8 mouse cellular contexts compared by ENCODE assay signal in genomic region chr5:137747326-137747961, GRCm38 (mm10). TPM values are rescaled to one million over a fixed set of nuclear protein-coding genes. Genes with fewer than 3 reads are reported as not detected.
DNase-seq lines count a peak whose midpoint lies in the region; ATAC-seq and TF ChIP-seq lines count a peak whose summit lies in the region.

No protein-coding gene starts in this region.

- peak overlapping the region; percentile 77 for H3K9ac ChIP-seq in kidney, postnatal 0 days (ENCODE audit: low read depth, low read length)

- H3K36me3 ChIP-seq in testis, adult 2 months (ENCODE audit: control insufficient read depth, insufficient read depth, low read length) = no peaks in the 10 kb centered on the region
- peaks cover 25% of the 10 kb centered on the region for H3K36me3 ChIP-seq in heart, embryonic 10.5 days
- H3K36me3 ChIP-seq in kidney, postnatal 0 days (ENCODE audit: insufficient read depth, low read length) = peaks cover 10% of the 10 kb centered on the region

- H3K9me3 ChIP-seq in heart, embryonic 10.5 days = no peaks in the 10 kb centered on the region
- no peaks in the 10 kb centered on the region for H3K9me3 ChIP-seq in kidney, postnatal 0 days (replicated peaks; ENCODE audit: low read length)

- 4% methylated on average over 26 of the region's 26 CpGs for WGBS in heart, embryonic 10.5 days
- 2% methylated on average over 26 of the region's 26 CpGs for WGBS in kidney, postnatal 0 days

- ATAC-seq in kidney, postnatal 0 days (replicated peaks; ENCODE audit: low FRiP score, low read depth) = no peak

- no peak for DNase-seq in testis, postnatal 14 days (ENCODE audit: low spot score)
- peak; percentile 45 to 61 for DNase-seq in cerebellum, postnatal 36 days
- no peak for DNase-seq in heart, embryonic 10.5 days (ENCODE audit: low spot score)
- DNase-seq in kidney, postnatal 0 days (ENCODE audit: low spot score) = peak; percentile 14
- DNase-seq in lung, postnatal 4 days = peak; percentile 68 to 76
- DNase-seq in spleen, postnatal 4 days (ENCODE audit: low spot score in 2 of 2) = peak; percentile 69 to 84
- no peak for DNase-seq in frontal cortex, adult 2 months (ENCODE audit: extremely low spot score in 1 of 2, low spot score in 1 of 2)

- peak overlapping the region; percentile 80 for H3K4me3 ChIP-seq in testis, adult 2 months (ENCODE audit: control insufficient read depth, low read depth, low read length)
- H3K4me3 ChIP-seq in heart, embryonic 10.5 days = peak overlapping the region; percentile 85
- peak overlapping the region; percentile 64 for H3K4me3 ChIP-seq in kidney, postnatal 0 days (replicated peaks; ENCODE audit: low read depth, low read length)

- H3K27me3 ChIP-seq in testis, adult 2 months (ENCODE audit: control insufficient read depth, insufficient read depth, low read length) = no peaks in the 10 kb centered on the region
- no peaks in the 10 kb centered on the region for H3K27me3 ChIP-seq in heart, embryonic 10.5 days (ENCODE audit: insufficient read depth, poor library complexity, severe bottlenecking)
- H3K27me3 ChIP-seq in kidney, postnatal 0 days (ENCODE audit: insufficient read depth, low read length) = no peaks in the 10 kb centered on the region

- peaks cover 7% of the 10 kb centered on the region for H3K4me1 ChIP-seq in testis, adult 2 months (ENCODE audit: control insufficient read depth, insufficient read depth, low read length)
- peaks cover 48% of the 10 kb centered on the region for H3K4me1 ChIP-seq in heart, embryonic 10.5 days
- H3K4me1 ChIP-seq in kidney, postnatal 0 days (replicated peaks; ENCODE audit: insufficient read depth, low read length) = peaks cover 13% of the 10 kb centered on the region

- no peak for TF ChIP-seq POLR2A in testis, adult 2 months (IDR thresholded peaks at IDR 0.05; ENCODE audit: control insufficient read depth, low read depth, low read length)

- H3K27ac ChIP-seq in testis, adult 2 months (ENCODE audit: control insufficient read depth, insufficient read depth, low read depth, low read length) = no peak overlapping the region
- H3K27ac ChIP-seq in heart, embryonic 10.5 days = peak overlapping the region; percentile 94
- peak overlapping the region; percentile 97 for H3K27ac ChIP-seq in kidney, postnatal 0 days

- TF ChIP-seq CTCF in testis, adult 2 months (IDR thresholded peaks at IDR 0.05; ENCODE audit: control insufficient read depth, insufficient read depth, insufficient replicate concordance, low read depth, low read length) = no peak
- TF ChIP-seq CTCF in kidney, postnatal 0 days (IDR thresholded peaks at IDR 0.05; ENCODE audit: low read depth) = no peak

- H3K4me2 ChIP-seq in kidney, postnatal 0 days (ENCODE audit: low read length) = peak overlapping the region; percentile 99

RNA-seq across cellular contexts. Expression of gene Tsc22d4, which starts 1.9 kb away (rescaled TPM):
- 423 and 435 TPM in 2 replicates for polyA plus RNA-seq in testis, adult 2 months (2012; rRNA removed)
- polyA plus RNA-seq in heart, embryonic 10.5 days (2016; fragmentation: Nextera tagmentation; extraction: Ambion mirVana) = 147 and 165 TPM in 2 replicates
- 107 and 110 TPM in 2 replicates for polyA plus RNA-seq in kidney, postnatal 0 days (2015; fragmentation: Nextera tagmentation; extraction: Ambion mirVana)
- 273 and 360 TPM in 2 replicates for polyA plus RNA-seq in frontal cortex, adult 2 months (2012; rRNA removed)

RNA-seq across cellular contexts. Expression of gene Nyap1, which starts 6.0 kb away (rescaled TPM):
- 0.97 and 0.98 TPM in 2 replicates for polyA plus RNA-seq in testis, adult 2 months (2012; rRNA removed)
- 1.4 TPM in 2 replicates for polyA plus RNA-seq in heart, embryonic 10.5 days (2016; fragmentation: Nextera tagmentation; extraction: Ambion mirVana)
- 1.2 and 1.6 TPM in 2 replicates for polyA plus RNA-seq in kidney, postnatal 0 days (2015; fragmentation: Nextera tagmentation; extraction: Ambion mirVana)
- 55.0 and 60.9 TPM in 2 replicates for polyA plus RNA-seq in frontal cortex, adult 2 months (2012; rRNA removed)

RNA-seq across cellular contexts. Expression of gene Ppp1r35, which starts 31.2 kb away (rescaled TPM):
- polyA plus RNA-seq in testis, adult 2 months (2012; rRNA removed) = 48.3 and 60.4 TPM in 2 replicates
- 31.3 and 49.2 TPM in 2 replicates for polyA plus RNA-seq in heart, embryonic 10.5 days (2016; fragmentation: Nextera tagmentation; extraction: Ambion mirVana)
- 28.8 and 32.4 TPM in 2 replicates for polyA plus RNA-seq in kidney, postnatal 0 days (2015; fragmentation: Nextera tagmentation; extraction: Ambion mirVana)
- polyA plus RNA-seq in frontal cortex, adult 2 months (2012; rRNA removed) = 24.2 and 25.9 TPM in 2 replicates

RNA-seq across cellular contexts. Expression of gene Mepce, which starts 40.0 kb away (rescaled TPM):
- 103 and 114 TPM in 2 replicates for polyA plus RNA-seq in testis, adult 2 months (2012; rRNA removed)
- 7.1 and 10.4 TPM in 2 replicates for polyA plus RNA-seq in heart, embryonic 10.5 days (2016; fragmentation: Nextera tagmentation; extraction: Ambion mirVana)
- 11.6 and 12.3 TPM in 2 replicates for polyA plus RNA-seq in kidney, postnatal 0 days (2015; fragmentation: Nextera tagmentation; extraction: Ambion mirVana)
- polyA plus RNA-seq in frontal cortex, adult 2 months (2012; rRNA removed) = 39.1 and 42.6 TPM in 2 replicates

RNA-seq across cellular contexts. Expression of gene Zcwpw1, which starts 40.2 kb away (rescaled TPM):
- polyA plus RNA-seq in testis, adult 2 months (2012; rRNA removed) = 10.9 and 12.3 TPM in 2 replicates
- polyA plus RNA-seq in heart, embryonic 10.5 days (2016; fragmentation: Nextera tagmentation; extraction: Ambion mirVana) = 10.0 and 12.5 TPM in 2 replicates
- polyA plus RNA-seq in kidney, postnatal 0 days (2015; fragmentation: Nextera tagmentation; extraction: Ambion mirVana) = 14.5 and 15.7 TPM in 2 replicates
- 14.1 and 15.3 TPM in 2 replicates for polyA plus RNA-seq in frontal cortex, adult 2 months (2012; rRNA removed)

Comparison
In these comparisons a context has a peak if more than half of its experiments do, and no peak if none do; other contexts are left out.
1. DNase-seq: peak in cerebellum, postnatal 36 days (2 of 2), kidney, postnatal 0 days (single experiment), lung, postnatal 4 days (2 of 2) and spleen, postnatal 4 days (2 of 2); none in testis, postnatal 14 days (single experiment), heart, embryonic 10.5 days (single experiment) and frontal cortex, adult 2 months (0 of 2).
2. RNA of gene Nyap1, which starts 6.0 kb away (polyA plus RNA-seq): 55.0 to 60.9 TPM in frontal cortex, adult 2 months; 1.4 TPM in heart, embryonic 10.5 days, 1.2 to 1.6 TPM in kidney, postnatal 0 days and 0.97 to 0.98 TPM in testis, adult 2 months; every median in the first group is over 10 times any median in the second.
3. Peak in every context shown above with its lines, with median percentiles within 50 percentile points of each other: H3K4me3 ChIP-seq.